Mouse (Mus musculus) retina, postnatal 1 day (tissue): ENCODE measurements at regions not wholly inside any gene's neighbourhood (a gene's known extent, or its start where the extent isn't known, plus 50 kb on each side); places are given as distances from the start of the nearest gene placed in this dataset.
"Not testable (repeated sequence)": the region's sequence is repeated elsewhere in the genome, so short reads cannot be mapped to it uniquely, and the experiment has no call there.

Experiments
- DNase-seq: peaks from one replicate; pipeline ENCODE4 v3.0.0-alpha.2; 2012

- no peak for DNase-seq
Measured at GRCm38 (mm10) chr10:91440051-91440450, 258.9 kb upstream of the Tmpo start.

DNA sequence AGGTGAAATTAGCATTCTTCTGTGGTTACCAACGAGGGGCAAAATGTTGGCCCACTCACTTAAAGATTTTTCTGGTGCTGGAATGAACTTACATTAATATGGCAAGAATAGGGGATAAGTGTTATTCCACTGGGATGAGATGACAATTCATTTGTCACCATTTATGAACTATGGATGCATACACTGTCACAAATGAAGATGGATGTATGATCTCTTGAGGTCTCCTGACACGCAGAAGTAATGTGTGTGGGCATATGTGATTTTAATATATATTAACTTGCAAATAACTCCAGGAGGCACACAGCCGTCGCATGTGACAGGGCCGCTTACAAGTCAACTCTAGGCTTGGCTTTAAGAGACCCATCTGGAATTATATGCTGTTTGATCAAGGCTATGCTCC, 256.8 kb upstream of the Tmpo start:
- no peak for DNase-seq

- no peak for DNase-seq
Measured at GRCm38 (mm10) chr10:91436091-91436569, 255.0 kb upstream of the Tmpo start.

DNA sequence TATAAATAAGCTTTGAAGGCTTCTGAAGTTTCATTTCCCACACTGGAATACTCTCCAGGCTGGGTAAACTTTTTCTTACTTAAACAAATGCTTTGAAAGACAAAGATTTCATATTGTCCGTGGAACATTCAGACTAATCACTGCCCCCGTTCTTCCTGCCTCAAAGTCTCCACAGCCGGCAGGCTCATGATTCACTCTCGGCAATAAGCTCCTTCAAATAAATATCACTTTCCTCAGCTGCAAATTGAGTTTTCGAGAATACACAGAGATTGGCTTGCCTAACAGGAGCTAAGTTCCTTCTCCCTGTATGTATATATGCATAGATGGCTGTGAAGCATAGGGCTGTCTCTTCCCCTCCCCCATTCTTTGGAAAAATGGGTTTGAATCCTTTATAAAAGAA, 249.2 kb upstream of the Tmpo start:
- no peak for DNase-seq

DNA sequence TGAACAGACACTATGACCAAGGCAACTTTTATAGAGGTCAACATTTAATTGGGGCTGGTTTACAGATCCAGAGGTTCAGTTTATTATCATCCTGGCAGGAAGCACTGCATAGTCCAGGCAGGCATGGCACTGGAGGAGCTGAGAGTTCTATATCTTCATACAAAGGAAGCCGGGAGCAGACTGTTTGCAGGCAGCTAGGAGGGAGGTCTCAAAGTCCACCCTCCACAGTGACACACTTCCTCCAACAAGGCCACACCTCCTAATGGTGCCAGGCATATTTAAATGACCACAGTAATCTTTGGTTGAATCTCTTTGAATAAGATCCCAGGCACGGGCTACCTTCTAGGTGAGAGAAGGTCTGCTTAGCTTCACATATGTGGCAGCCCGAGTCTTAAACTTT, 245.5 kb upstream of the Tmpo start:
- DNase-seq = no peak

DNA sequence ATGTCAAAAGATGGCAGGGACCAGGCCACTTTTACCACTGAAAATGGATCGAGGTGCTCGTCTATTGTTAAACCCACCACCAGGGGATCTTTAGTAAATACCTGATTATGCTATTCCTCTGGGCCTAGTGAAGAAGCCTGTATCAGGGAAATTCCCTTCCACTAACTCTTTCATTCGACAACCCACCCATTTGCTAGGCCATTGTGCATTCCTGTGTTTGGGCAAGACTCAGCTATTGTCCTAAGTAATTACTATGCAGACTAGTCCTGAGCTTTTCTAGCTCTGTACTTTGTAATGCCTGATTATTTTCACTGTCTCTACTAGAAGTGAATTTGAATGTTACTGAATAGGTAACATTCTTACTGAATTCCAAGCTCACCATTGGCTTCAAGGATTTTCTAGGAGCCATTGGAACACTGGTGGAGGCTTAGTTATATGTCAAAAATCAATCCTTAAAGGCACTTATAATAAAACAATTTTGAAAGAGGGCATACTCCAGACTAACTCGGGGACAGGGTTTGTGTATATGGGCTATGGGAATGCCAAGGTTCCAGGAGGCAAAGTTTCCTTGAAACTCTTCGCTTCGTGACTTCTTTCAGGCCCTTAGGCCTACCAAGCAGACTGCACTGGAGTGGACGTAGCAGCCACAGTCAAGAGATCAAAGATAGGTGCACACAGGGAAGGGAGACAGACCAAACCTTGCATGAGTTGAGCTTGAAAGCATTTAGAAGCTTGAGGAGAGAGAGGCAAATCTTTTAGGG, 244.7 kb upstream of the Tmpo start:
- not testable (repeated sequence) for DNase-seq

- DNase-seq = no peak
Measured at GRCm38 (mm10) chr10:91424786-91425185, 243.7 kb upstream of the Tmpo start.

DNA sequence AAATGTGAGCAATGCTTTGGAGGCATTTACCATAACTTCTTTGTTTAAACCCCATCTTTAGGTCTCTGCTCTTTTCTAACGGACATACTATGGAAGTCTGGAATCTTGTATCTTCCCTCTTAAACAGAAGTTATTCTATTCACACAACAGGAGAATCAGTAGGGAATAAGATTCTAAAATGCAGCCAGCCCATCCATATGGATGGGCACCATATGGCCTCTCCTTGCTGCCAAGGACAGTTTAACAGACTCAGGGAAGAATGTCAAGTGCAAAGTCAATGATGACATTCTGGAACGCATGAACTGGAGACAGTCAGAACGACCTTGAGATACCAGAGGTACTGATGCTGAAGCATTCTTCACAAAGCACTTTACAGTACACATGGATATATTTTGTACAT, 206.1 kb upstream of the Tmpo start:
- no peak for DNase-seq

GRCm38 (mm10) chr10:91384372-91384771, 203.3 kb upstream of the Tmpo start:
- peak; percentile 58 for DNase-seq

- no peak for DNase-seq
Measured at GRCm38 (mm10) chr10:91376683-91377082, 195.6 kb upstream of the Tmpo start.

DNA sequence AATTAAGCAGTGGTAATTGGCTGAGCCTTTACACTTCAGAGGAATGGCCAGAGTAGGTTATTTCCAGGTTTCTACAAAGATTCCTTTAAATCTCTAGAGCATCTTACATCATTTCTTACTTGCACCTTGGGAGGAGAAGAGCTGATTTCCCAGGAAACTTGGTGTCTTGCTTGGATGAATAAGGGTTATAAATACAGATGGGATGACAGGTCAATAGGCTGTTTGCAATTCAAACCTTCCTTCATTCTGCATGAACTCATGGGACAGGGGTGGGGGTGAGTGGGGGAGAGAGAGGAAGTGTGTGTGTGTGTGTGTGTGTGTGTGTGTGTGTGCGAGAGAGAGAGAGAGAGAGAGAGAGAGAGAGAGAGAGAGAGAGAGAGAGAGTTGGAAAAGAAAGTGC, 186.4 kb upstream of the Tmpo start:
- DNase-seq = no peak

- no peak for DNase-seq
Measured at GRCm38 (mm10) chr10:91362587-91362986, 181.5 kb upstream of the Tmpo start.

GRCm38 (mm10) chr10:91361621-91362020, 180.5 kb upstream of the Tmpo start:
- no peak for DNase-seq

- DNase-seq = no peak
Measured at GRCm38 (mm10) chr10:91345465-91345864, 164.3 kb upstream of the Tmpo start.

DNA sequence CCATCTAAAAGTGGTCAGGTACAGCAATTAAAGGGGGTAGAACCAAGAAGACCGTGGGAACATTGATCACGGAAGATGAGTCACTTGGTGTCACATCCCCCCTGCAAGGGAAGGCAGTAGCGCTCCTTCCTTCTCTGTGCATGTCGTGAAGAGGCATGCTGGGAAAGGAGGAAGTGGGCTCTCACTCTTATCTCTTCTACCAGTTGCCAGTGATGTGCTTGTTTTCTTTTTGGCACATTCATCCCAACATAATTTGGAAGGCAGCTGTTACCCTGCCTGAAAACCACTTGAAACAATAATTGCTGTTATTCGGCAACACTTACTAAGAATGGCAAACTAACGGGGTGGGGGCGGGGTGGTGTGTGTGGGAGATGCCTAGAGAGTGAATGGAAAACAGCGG, 161.0 kb upstream of the Tmpo start:
- DNase-seq = no peak

- no peak for DNase-seq
Measured at GRCm38 (mm10) chr10:91339361-91339760, 158.2 kb upstream of the Tmpo start.

DNA sequence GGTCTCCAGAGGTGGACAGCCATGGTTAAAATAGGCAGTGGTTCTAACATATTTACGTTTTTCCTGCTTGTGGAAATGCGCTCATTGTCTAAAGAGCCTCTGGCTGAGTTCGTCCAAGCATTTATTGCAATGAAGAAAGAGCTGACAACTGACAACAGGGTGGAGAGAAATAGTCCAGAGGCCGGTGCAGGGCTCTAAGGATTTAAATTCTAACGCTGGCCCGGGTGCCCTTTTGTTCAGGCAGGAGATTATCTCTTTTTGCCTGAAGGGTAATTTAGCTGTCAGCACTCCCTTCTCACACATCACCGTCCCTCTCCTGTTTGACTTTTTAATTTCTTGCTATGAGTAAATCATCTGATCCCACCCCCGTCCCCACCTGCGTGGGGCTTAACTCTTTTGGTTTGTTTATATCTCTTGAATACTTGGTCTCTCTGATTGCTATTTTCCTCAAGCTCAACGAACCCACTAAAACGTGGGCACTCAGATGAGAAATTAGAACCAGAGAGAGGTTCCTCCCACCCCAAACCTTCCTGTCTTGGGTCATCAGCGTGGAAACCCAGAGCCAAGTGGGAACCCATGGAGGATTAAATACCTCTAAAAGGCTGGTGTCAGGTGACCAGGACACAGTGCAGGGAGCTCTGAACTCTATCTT, 145.7 kb upstream of the Tmpo start:
- peak; percentile 16 for DNase-seq

- DNase-seq = no peak
Measured at GRCm38 (mm10) chr10:91326144-91326655, 145.1 kb upstream of the Tmpo start.

DNA sequence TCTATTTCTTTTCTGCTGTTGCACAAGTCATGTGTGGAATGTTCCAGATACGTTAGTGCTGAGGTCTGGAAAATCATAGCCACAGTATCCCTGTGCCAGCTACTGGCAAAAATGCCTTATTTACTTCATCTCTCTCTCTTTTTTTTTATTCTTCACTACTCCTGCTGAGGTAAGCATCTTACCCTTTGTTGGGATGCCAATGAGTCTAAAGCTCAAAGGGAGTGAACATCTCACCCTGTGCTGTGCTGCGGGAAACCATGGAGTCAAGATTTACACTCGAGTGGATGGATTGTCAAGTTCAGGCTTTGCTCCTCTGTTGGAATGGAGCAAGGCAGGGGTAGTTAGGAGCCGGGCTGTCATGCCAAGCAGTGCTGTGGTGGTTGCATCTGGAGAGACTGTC, 140.1 kb upstream of the Tmpo start:
- no peak for DNase-seq

DNA sequence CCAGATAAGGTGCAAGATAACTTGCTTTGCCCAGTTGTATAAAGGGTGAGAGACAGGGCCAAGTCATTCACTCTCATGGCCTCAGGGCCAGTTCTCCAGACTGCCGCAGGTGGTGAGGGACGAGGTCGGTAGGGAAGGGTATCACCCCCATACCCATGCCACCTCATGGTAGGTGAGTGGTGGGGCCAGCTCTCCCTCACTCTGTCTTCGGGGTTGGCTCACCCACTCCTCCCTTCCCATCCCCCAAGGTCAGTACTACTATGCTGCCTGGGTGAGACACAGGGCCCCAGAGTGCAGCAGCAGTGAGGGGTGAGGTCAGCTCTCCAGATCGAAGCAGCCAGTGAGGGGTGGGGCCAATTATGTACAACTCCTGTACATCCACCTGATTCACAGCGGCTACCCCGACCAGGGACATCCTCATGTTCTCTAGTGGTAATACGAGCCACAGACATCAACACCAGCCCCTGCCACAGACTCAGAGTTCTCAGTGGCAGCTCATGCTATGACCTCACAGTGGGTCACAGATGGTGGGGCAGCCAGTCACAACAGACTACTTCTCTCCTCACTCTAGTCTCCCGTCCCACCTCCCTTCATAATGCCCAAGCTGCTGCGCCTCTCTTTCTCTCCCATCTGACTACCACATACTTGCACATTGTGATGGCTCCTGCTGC, 138.5 kb upstream of the Tmpo start:
- no peak for DNase-seq

DNA sequence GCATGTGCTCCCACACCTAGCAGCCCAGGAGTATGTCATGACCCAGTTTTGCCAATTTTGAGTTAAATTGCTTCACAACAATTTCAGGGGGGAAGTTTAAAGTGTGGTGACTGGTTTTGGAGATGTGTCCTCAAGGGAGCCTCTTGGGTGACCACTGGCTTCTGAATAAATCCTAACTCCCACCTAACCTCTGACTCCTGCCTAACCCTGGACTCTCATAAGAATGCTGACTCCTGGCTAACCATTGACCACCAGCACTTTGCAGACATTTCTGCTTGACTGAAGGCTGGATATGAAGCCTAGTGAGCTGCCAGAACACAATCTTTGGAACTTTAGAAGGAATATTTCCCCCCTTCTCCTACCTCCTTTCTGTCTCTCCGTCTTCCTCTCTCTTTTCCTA, 133.3 kb upstream of the Tmpo start:
- DNase-seq = no peak

- no peak for DNase-seq
Measured at GRCm38 (mm10) chr10:91313316-91313715, 132.2 kb upstream of the Tmpo start.

DNA sequence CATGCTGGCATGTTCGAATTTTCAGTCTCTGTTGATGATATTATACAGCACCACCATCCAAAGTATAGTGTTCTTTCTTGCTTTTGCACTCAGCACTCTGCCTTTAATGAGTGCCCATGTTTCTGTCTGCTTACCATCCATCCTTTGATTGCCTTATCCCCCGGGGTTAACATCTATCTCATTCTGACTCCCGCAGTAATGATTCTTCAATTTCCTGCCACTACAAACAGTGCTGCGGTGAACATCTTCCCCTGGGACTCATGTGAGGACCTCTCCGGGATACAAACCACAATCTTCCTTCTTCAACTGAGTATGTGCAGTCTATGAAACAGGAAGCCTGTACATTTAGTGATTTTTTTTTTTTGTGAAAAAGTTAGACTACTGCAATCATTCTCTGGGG, 131.8 kb upstream of the Tmpo start:
- DNase-seq = no peak

DNA sequence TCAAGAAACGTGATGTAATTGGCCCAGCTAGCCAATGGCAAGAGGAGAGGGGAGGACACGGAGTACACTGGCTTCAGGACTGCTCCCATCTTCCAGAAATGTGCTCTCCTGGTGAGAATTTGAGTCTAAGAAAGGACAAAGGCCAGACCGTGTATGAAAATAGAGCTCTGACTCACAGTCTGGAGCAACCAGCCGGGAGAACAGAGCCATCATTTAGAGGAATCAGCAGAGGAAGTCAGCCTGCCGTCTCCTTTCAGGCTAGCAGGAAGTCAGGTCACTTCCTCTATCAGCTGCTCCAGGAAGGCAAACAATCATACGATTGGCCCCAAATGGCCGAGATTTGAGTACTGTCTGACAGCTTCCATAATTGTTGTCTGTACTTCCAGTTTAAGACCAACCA, 119.0 kb upstream of the Tmpo start:
- no peak for DNase-seq
